ENCODE assay signal across 27 mouse cellular contexts in genomic region chr16:36947646-36948197, GRCm38 (mm10). TPM values are rescaled to one million over a fixed set of nuclear protein-coding genes. Genes with fewer than 3 reads are reported as not detected.
DNase-seq lines count a peak whose midpoint lies in the region; TF ChIP-seq lines count a peak whose summit lies in the region.
"Had no signal": no experiment of that assay in that cellular context is flagged by ENCODE, and none has a peak within 500 bp of the region (broad histone marks: within the 10 kb centered on the region; RNA-seq: fewer than 3 reads in every experiment).

No protein-coding gene starts in this region.

- in situ Hi-C loops in CH12.LX (cut with MboI; ENCODE audit: low pct_ligation_motif_present, low pct_unique_long_range_greater_than_20kb, low sequenced_read_pairs) (no loop called here), ES-E14 (cut with MboI; ENCODE audit: low sequenced_read_pairs in 2 of 2, unreplicated experiment in 2 of 2) (no loop called here)

- intact Hi-C loops in heart, postnatal 25 days (cut with DNase I), result loop anchor here (5.0 kb wide), 1 partner anchor 40 kb away; no protein-coding TSS in a partner anchor

- H3K9me3 ChIP-seq in CH12.LX (replicated peaks; ENCODE audit: low read length) (no peaks in the 10 kb centered on the region), ES-E14 (ENCODE audit: control insufficient read depth, insufficient read depth, low read depth, low read length) (no peaks in the 10 kb centered on the region)
- H3K9me3 ChIP-seq: embryonic facial prominence, embryonic 12.5 days; embryonic facial prominence, embryonic 15.5 days; forebrain, embryonic 13.5 days; G1E; heart, embryonic 12.5 days; heart, embryonic 15.5 days had no signal

- no peak for TF ChIP-seq RAD21 in CH12.LX (IDR thresholded peaks at IDR 0.05; ENCODE audit: low read depth, low read length)

- TF ChIP-seq CTCF in CH12.LX (conservative IDR thresholded peaks at IDR 0.05 in 1 of 2, IDR thresholded peaks at IDR 0.05 in 1 of 2; ENCODE audit: low read depth in 2 of 2, low read length in 2 of 2), result no peak

- no peak overlapping the region for H3K4me2 ChIP-seq in CH12.LX (ENCODE audit: insufficient read depth, low read depth, poor library complexity, severe bottlenecking)
- H3K4me2 ChIP-seq: embryonic facial prominence, embryonic 12.5 days; embryonic facial prominence, embryonic 15.5 days; forebrain, embryonic 13.5 days; heart, embryonic 12.5 days; heart, embryonic 15.5 days; hindbrain, embryonic 14.5 days had no signal

- no peak for TF ChIP-seq POLR2A in CH12.LX (IDR thresholded peaks at IDR 0.05; ENCODE audit: low read depth, low read length)

- H3K4me1 ChIP-seq in CH12.LX (ENCODE audit: control insufficient read depth in 1 of 2, insufficient read depth in 2 of 2) (peaks cover 0 to 26% of the 10 kb centered on the region in 2 experiments; a peak in 3 of 4 replicates), ES-E14 (ENCODE audit: control insufficient read depth in 2 of 2, insufficient read depth in 2 of 2, low read length in 2 of 2, poor library complexity in 1 of 2) (peaks cover 1 to 2% of the 10 kb centered on the region in 2 experiments; a peak in 1 of 4 replicates)
- H3K4me1 ChIP-seq: embryonic facial prominence, embryonic 12.5 days; embryonic facial prominence, embryonic 15.5 days; heart, embryonic 12.5 days had no signal

- H3K27me3 ChIP-seq in CH12.LX (replicated peaks), result no peaks in the 10 kb centered on the region
- H3K27me3 ChIP-seq: embryonic facial prominence, embryonic 12.5 days; embryonic facial prominence, embryonic 15.5 days; forebrain, embryonic 13.5 days; heart, embryonic 12.5 days; heart, embryonic 15.5 days had no signal

- H3K36me3 ChIP-seq in CH12.LX (replicated peaks in 1 of 2; ENCODE audit: control insufficient read depth in 1 of 2, insufficient read depth in 1 of 2, low read length in 1 of 2), result peaks cover 59 to 78% of the 10 kb centered on the region in 2 experiments
- H3K36me3 ChIP-seq in ES-E14 (ENCODE audit: control insufficient read depth, insufficient read depth, low read length, poor library complexity, severe bottlenecking), result no peaks in the 10 kb centered on the region
- H3K36me3 ChIP-seq: embryonic facial prominence, embryonic 12.5 days; embryonic facial prominence, embryonic 15.5 days; heart, embryonic 12.5 days; heart, embryonic 15.5 days had no signal

- dilution Hi-C loops in CH12.LX (cut with MboI; ENCODE audit: extremely low pct_ligation_motif_present, extremely low pct_unique_long_range_greater_than_20kb, low sequenced_read_pairs), result no loop called here

- peak; percentile 72 for DNase-seq in heart, adult 11 months
- no peak for DNase-seq in heart, postnatal 25 days (ENCODE audit: low spot score)
- DNase-seq in CH12.LX (ENCODE audit: extremely low read depth) (no peak), ES-E14 (ENCODE audit: low read depth, low spot score) (no peak)
- DNase-seq in retina, postnatal 1 day, result peak; percentile 27
- DNase-seq in right cerebral cortex, postnatal 10 days (ENCODE audit: low spot score in 2 of 2), result no peak
- DNase-seq: adrenal gland, adult 8-10 months; adrenal gland, postnatal 25 days; cerebellum, adult 18-20 months; cerebellum, adult 9-10 months; cerebellum, postnatal 14 days; gastrocnemius, postnatal 25 days; heart, adult 2 months; heart, postnatal 10 days; heart, postnatal 4 days; kidney, adult 18-20 months had no signal

- TF ChIP-seq EP300 in CH12.LX (IDR thresholded peaks at IDR 0.05; ENCODE audit: low read length), result no peak

- no peak overlapping the region for H3K4me3 ChIP-seq in CH12.LX (replicated peaks in 1 of 3; ENCODE audit: low read depth in 2 of 3, low read length in 2 of 3, poor library complexity in 1 of 3)
- no peak overlapping the region for H3K4me3 ChIP-seq in ES-E14 (ENCODE audit: insufficient read depth in 1 of 2, low read depth in 1 of 2, low read length in 2 of 2, poor library complexity in 1 of 2, severe bottlenecking in 1 of 2)
- H3K4me3 ChIP-seq: embryonic facial prominence, embryonic 12.5 days; embryonic facial prominence, embryonic 15.5 days; forebrain, embryonic 13.5 days; heart, adult 2 months; heart, embryonic 12.5 days; heart, embryonic 15.5 days had no signal

- H3K9ac ChIP-seq in CH12.LX (ENCODE audit: insufficient read depth, low read depth), result no peak overlapping the region
- H3K9ac ChIP-seq in ES-E14 (ENCODE audit: insufficient read depth, low read depth, low read length, poor library complexity, severe bottlenecking), result no peak overlapping the region
- H3K9ac ChIP-seq: embryonic facial prominence, embryonic 12.5 days; embryonic facial prominence, embryonic 15.5 days; forebrain, embryonic 13.5 days; heart, embryonic 12.5 days; heart, embryonic 15.5 days; hindbrain, embryonic 14.5 days had no signal

- H3K79me2 ChIP-seq in CH12.LX (replicated peaks; ENCODE audit: control insufficient read depth, extremely low read depth, insufficient read depth, poor library complexity, severe bottlenecking), result peaks cover 13% of the 10 kb centered on the region

- H3K27ac ChIP-seq in CH12.LX (ENCODE audit: insufficient read depth, low read depth) (no peak overlapping the region), ES-E14 (ENCODE audit: insufficient read depth, low read depth, low read length, poor library complexity, severe bottlenecking) (0 out of 2 replicates have a peak overlapping the region, but pooled peaks have one; percentile 28)
- H3K27ac ChIP-seq: embryonic facial prominence, embryonic 12.5 days; embryonic facial prominence, embryonic 15.5 days; forebrain, embryonic 13.5 days; heart, adult 2 months; heart, embryonic 15.5 days; hindbrain, embryonic 14.5 days; hindbrain, postnatal 0 days had no signal

TF ChIP-seq in CH12.LX, 34 proteins besides CTCF, POLR2A, EP300 and RAD21:
- no peak for TF ChIP-seq TCF12 (IDR thresholded peaks at IDR 0.05; ENCODE audit: low read depth, low read length)
- TF ChIP-seq BHLHE40 (IDR thresholded peaks at IDR 0.05; ENCODE audit: low read depth, low read length), result no peak
- TF ChIP-seq ZKSCAN1 (IDR thresholded peaks at IDR 0.05; ENCODE audit: borderline replicate concordance, low read depth, low read length), result no peak
- TF ChIP-seq ZNF384 (IDR thresholded peaks at IDR 0.05; ENCODE audit: low read depth, low read length), result peak; percentile 63
- TF ChIP-seq NRF1 (IDR thresholded peaks at IDR 0.05; ENCODE audit: low read depth, low read length), result no peak
- no peak for TF ChIP-seq ETS1 (conservative IDR thresholded peaks at IDR 0.05; ENCODE audit: low read depth, low read length)

TF ChIP-seq in ES-E14, 5 proteins besides CTCF, POLR2A, EP300 and RAD21:
- TF ChIP-seq ZC3H11A (IDR thresholded peaks at IDR 0.05; ENCODE audit: borderline replicate concordance, low read depth, low read length) (no peak), HCFC1 (IDR thresholded peaks at IDR 0.05; ENCODE audit: borderline replicate concordance, insufficient read depth, low read length) (no peak), MAFK (IDR thresholded peaks at IDR 0.05; ENCODE audit: insufficient read depth, low read depth, low read length) (no peak), ZNF384 (IDR thresholded peaks at IDR 0.05; ENCODE audit: low read depth, low read length) (no peak), CHD2 (IDR thresholded peaks at IDR 0.05; ENCODE audit: low read depth, low read length) (no peak)

RNA-seq across cellular contexts. Expression of gene Hcls1, which starts 12.9 kb away (rescaled TPM):
- total RNA-seq in heart, postnatal 25 days (2021), result 1 to 10 TPM; 7.3 to 7.4 TPM
- total RNA-seq in CH12.LX (2012; rRNA removed) (302 and 332 TPM in 2 replicates), CH12.LX (2014; rRNA removed) (206 and 222 TPM in 2 replicates), ES-E14 (2012; rRNA removed) (0.16 and 1.2 TPM in 2 replicates)
- polyA plus RNA-seq in CH12.LX (2012; ENCODE audit: insufficient read length, low read depth), result 537 and 750 TPM in 2 replicates
- polyA plus RNA-seq: C2C12 had no signal

RNA-seq across cellular contexts. Expression of gene Fbxo40, which starts 42.5 kb away (rescaled TPM):
- 100 to 1,000 TPM; 173 to 190 TPM for total RNA-seq in heart, postnatal 25 days (2021)
- 0.88 and 1.5 TPM in 2 replicates for total RNA-seq in CH12.LX (2012; rRNA removed)
- 1.0 and 2.2 TPM in 2 replicates for total RNA-seq in CH12.LX (2014; rRNA removed)
- polyA plus RNA-seq in CH12.LX (2012; ENCODE audit: insufficient read length, low read depth), result 3.0 and 3.7 TPM in 2 replicates
- 0.09 and 0.11 TPM in 2 replicates for total RNA-seq in ES-E14 (2012; rRNA removed)
- polyA plus RNA-seq: G1E; hindbrain, embryonic 11.5 days; intestine, embryonic 16.5 days had no signal

Comparison
In these comparisons a context has a peak if more than half of its experiments do, and no peak if none do; other contexts are left out.
1. DNase-seq: peak in heart, adult 11 months (single experiment) and retina, postnatal 1 day (single experiment); none in heart, postnatal 25 days (single experiment), CH12.LX (single experiment), ES-E14 (single experiment) and right cerebral cortex, postnatal 10 days (0 of 2).
2. RNA of gene Hcls1, which starts 12.9 kb away (total RNA-seq): 206 to 332 TPM in CH12.LX; 7.3 to 7.4 TPM in heart, postnatal 25 days and 0.16 to 1.2 TPM in ES-E14; every median in the first group is over 10 times any median in the second.
3. RNA of gene Fbxo40, which starts 42.5 kb away (total RNA-seq): 173 to 190 TPM in heart, postnatal 25 days; 0.88 to 2.2 TPM in CH12.LX and 0.09 to 0.11 TPM in ES-E14; every median in the first group is over 10 times any median in the second.